Mouse (Mus musculus) heart, embryonic 14.5 days (tissue): ENCODE measurements around the gene Cela1. TPM values are rescaled to one million over a fixed set of nuclear protein-coding genes. Genes with fewer than 3 reads are reported as not detected.

Experiments
- ATAC-seq: fragments of 200-750 bp; cut with Nextera tagmentation; 2 replicates; pipeline ENCODE4 v1.8.0; 2017; ENCODE audit warnings: low read depth, moderate TSS enrichment; ENCODE audit not compliant: insufficient number of reproducible peaks, insufficient read depth, low FRiP score
- H3K27ac ChIP-seq, 2 experiments: fragments of 200-500 bp in 1 of 2; fragments of 300-500 bp in 1 of 2; sonication (generic) in 1 of 2; replicated peaks in 1 of 2; 2 replicates each; pipeline ENCODE4 v1.5.1; 2012 to 2014; ENCODE audit warnings: low read depth in 2 of 2, low read length in 2 of 2, control low read depth in 1 of 2, mild to moderate bottlenecking in 1 of 2, mixed read lengths in 1 of 2; ENCODE audit not compliant: control insufficient read depth in 1 of 2, insufficient read depth in 1 of 2
- H3K27me3 ChIP-seq: fragments of 300-500 bp; sonication (generic); 2 replicates; pipeline ENCODE4 v1.6.1; 2014; ENCODE audit warnings: mild to moderate bottlenecking, low read length, control low read depth; ENCODE audit not compliant: control insufficient read depth, insufficient read depth
- H3K36me3 ChIP-seq: fragments of 300-500 bp; sonication (generic); 2 replicates; pipeline ENCODE4 v1.6.1; 2014; ENCODE audit warnings: mild to moderate bottlenecking, control low read depth, low read length, mixed read lengths; ENCODE audit not compliant: control insufficient read depth, insufficient read depth
- H3K4me1 ChIP-seq, 2 experiments: fragments of 200-500 bp in 1 of 2; fragments of 300-500 bp in 1 of 2; sonication (generic) in 1 of 2; 2 replicates each; pipeline ENCODE4 v1.6.1; 2012 to 2014; ENCODE audit warnings: low read length in 2 of 2, control low read depth in 1 of 2, mixed read lengths in 1 of 2; ENCODE audit not compliant: control insufficient read depth in 2 of 2, insufficient read depth in 2 of 2
- H3K4me2 ChIP-seq: fragments of 300-500 bp; sonication (generic); 2 replicates; pipeline ENCODE4 v1.6.1; 2014; ENCODE audit warnings: mild to moderate bottlenecking, low read length
- H3K4me3 ChIP-seq, 2 experiments: fragments of 200-500 bp in 1 of 2; fragments of 300-500 bp in 1 of 2; sonication (generic) in 1 of 2; 2 replicates each; pipeline ENCODE4 v1.5.1; 2012 to 2014; ENCODE audit warnings: low read length in 2 of 2, mild to moderate bottlenecking in 2 of 2, control low read depth in 1 of 2, low read depth in 1 of 2, moderate library complexity in 1 of 2; ENCODE audit not compliant: control insufficient read depth in 1 of 2, insufficient read depth in 1 of 2
- H3K9ac ChIP-seq: fragments of 300-500 bp; sonication (generic); 2 replicates; pipeline ENCODE4 v1.6.1; 2014; ENCODE audit warnings: mild to moderate bottlenecking, low read length
- H3K9me3 ChIP-seq: fragments of 300-500 bp; sonication (generic); 2 replicates; pipeline ENCODE4 v1.6.1; 2016; ENCODE audit warnings: low read length, control low read depth; ENCODE audit not compliant: control insufficient read depth
- WGBS: fragments of 180-500 bp; shearing (Covaris S2); extraction: QIAGEN DNeasy Blood & Tissue Kit; methylation state at CpG from one replicate; pipeline ENCODE4 v1.1.7; 2014; 5-methylcytosine and 5-hydroxymethylcytosine counted together
- polyA plus RNA-seq: library from polyadenylated mRNA; unstranded; fragments of >200 nt; fragmentation: Nextera tagmentation; extraction: Ambion mirVana; gene quantifications from 2 replicates; pipeline ENCODE4 v1.2.1, GENCODE M21; 2014

The Cela1 gene
- polyA plus RNA-seq, 1 experiment from 2014 or later: 1.1 TPM

DNA sequence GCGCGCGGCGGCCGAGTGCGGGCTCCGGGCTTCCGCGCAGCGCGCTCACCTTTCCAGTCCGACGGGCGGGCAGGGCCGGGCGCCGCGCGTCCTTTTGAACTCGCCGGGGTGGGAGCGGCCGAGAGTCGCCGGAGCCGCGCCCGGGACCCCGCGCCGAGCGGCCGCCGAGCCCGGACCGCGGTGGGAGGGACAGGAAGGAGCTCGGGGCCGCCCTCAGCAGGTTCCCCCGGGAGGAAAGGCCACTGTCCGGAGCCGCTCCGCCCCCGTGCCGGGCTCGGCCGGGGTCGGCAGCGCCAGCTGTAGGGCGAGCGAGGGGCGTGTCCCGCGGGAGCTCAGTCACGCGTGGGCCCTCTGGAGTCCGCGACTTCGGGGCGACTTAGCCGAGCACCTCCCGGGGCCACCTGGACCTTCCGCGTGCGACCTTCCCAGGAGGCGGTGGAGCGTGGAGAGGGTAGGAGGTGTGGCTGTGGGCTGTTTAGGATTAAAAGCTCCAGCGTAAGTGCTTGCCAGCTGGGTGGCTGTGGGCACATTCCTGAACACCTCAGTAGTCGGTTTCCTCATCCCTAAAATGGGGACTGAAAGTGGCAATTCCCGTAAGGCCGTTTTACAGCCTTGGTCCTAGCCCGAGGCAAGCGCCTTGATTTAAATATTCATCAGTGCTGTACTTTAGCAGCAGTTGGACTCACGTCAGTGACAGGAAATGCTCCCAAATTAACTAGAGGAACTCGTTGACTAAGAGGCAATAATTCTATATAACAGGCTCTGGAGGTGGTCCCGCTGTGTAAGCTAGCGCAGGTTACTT is 50.8 kb downstream of the Cela1 start, which contains the start of gene Smagp:
Smagp (minus strand) TSS at position 241 of the 802 bp plus-strand sequence.
- no peak for ATAC-seq
- H3K9ac ChIP-seq: peak within 1 kb of the TSS; percentile 75
- under 1% methylated on average over 54 of the region's 77 CpGs for WGBS
- H3K4me1 ChIP-seq: peaks cover 14 to 25% of the 10 kb centered on the region in 2 experiments
- no peaks in the 10 kb centered on the region for H3K36me3 ChIP-seq
- peaks cover 25% of the 10 kb centered on the region for H3K27me3 ChIP-seq
- peak within 1 kb of the TSS; percentile 97 for H3K4me2 ChIP-seq
- no peaks in the 10 kb centered on the region for H3K9me3 ChIP-seq
- H3K27ac ChIP-seq: 0 out of 4 replicates have a peak within 1 kb of the TSS, but pooled peaks of 1 of the 2 experiments have one; percentile 16
- H3K4me3 ChIP-seq: peak within 1 kb of the TSS; percentile 67

DNA sequence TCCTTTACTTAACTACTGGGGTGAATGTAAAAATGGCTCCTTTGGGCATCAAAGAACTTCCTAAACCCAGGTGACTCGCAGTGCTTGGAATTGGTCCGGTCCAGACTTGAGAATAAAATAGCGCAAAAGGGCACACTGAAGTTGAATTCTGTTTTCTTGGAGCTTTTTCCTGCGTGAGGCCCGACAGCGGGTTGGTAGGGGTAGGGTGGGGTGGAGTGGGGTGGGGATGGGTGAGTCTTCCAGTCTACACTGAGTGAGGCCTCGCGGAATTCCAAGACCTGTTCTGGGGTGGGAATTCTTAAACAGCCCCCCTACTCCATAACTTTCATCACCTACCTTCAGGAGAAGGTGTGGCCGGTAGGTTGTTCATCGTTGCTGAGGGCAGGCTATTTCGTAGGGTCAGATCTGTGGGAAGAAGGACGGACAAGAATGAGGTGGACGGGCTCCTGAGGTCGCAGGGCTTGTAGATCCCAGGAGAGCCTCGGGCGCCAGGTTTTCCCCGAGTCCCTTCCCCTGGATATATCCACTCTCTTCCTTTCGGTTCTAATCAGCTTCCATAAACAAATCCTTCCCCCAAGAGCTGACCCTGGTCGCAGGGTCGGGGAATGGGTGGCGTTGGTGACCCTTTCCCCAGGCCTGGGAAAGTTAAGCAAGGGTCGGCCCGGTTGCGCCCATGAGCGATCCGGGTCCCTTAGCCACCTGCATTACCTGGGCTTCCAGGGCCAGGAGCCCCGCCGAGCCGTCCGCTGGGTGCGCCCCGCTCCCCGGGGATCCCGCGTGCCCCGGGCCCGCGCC is 51.7 kb downstream of the Cela1 start:
- Histone ChIP-seq H3K4me3 (peak overlapping the region; percentile 67), H3K9ac (peak overlapping the region; percentile 75), H3K36me3 (no peaks in the 10 kb centered on the region), H3K27me3 (peaks cover 25% of the 10 kb centered on the region), H3K4me1 (peaks cover 9 to 25% of the 10 kb centered on the region in 2 experiments), H3K27ac (0 out of 4 replicates have a peak overlapping the region, but pooled peaks of 1 of the 2 experiments have one; percentile 16), H3K9me3 (no peaks in the 10 kb centered on the region), H3K4me2 (peak overlapping the region; percentile 97)
- WGBS: 3% methylated on average over 38 of the region's 38 CpGs
- ATAC-seq: no peak

DNA sequence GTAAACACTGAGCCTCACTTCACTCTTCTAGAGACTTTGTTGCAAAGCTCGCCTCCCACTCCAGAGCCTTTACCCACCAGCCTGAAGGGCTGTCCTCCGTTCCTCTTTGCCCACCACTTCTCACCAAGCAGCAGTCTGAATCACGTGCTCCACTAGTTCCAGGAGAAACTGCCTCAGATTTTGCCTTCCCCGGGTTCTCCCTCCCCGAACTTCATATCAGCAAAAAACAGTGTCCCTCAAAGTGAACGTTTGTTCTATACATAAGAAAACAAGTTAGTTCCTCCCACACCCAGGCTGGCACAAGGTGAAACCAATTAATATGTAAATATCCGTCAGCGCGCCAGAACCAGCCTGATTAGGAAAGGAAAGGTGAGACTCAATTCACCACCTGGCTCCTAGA is 52.5 kb downstream of the Cela1 start:
- 12% methylated on average over 9 of the region's 9 CpGs for WGBS
- no peak for ATAC-seq
- Histone ChIP-seq H3K27ac (no peak overlapping the region), H3K4me3 (peak overlapping the region in 1 of 2 experiments; percentile 67; a peak in 1 of 4 replicates), H3K4me1 (peaks cover 6 to 18% of the 10 kb centered on the region in 2 experiments), H3K27me3 (peaks cover 25% of the 10 kb centered on the region), H3K36me3 (no peaks in the 10 kb centered on the region), H3K9ac (no peak overlapping the region), H3K4me2 (peak overlapping the region; percentile 97), H3K9me3 (no peaks in the 10 kb centered on the region)

DNA sequence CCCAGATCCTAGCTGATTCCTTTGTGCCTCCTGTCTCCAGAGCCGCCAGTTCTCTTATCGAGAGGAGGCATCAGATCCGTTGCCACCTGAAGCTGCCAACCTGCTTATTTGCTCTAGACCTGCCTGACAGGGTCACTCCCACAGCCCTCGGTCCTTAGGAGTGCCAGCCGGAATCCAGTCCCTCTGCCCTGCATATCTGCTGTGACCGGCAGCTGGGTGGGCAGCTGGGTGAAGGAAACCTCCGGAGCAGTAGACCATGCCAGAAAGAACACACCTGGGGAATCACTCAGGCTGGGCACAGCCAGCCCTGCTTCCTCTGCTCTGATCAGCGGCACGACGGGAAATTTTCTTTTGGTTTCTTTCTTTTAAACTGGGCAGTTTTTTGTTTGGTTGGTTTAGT is 54.4 kb downstream of the Cela1 start:
- H3K27ac ChIP-seq: no peak overlapping the region
- no peak for ATAC-seq
- H3K27me3 ChIP-seq: peaks cover 25% of the 10 kb centered on the region
- H3K9me3 ChIP-seq: no peaks in the 10 kb centered on the region
- H3K4me2 ChIP-seq: no peak overlapping the region
- peaks cover 6 to 19% of the 10 kb centered on the region in 2 experiments for H3K4me1 ChIP-seq
- no peak overlapping the region for H3K9ac ChIP-seq
- 80% methylated on average over 10 of the region's 10 CpGs for WGBS
- H3K36me3 ChIP-seq: no peaks in the 10 kb centered on the region
- H3K4me3 ChIP-seq: no peak overlapping the region

DNA sequence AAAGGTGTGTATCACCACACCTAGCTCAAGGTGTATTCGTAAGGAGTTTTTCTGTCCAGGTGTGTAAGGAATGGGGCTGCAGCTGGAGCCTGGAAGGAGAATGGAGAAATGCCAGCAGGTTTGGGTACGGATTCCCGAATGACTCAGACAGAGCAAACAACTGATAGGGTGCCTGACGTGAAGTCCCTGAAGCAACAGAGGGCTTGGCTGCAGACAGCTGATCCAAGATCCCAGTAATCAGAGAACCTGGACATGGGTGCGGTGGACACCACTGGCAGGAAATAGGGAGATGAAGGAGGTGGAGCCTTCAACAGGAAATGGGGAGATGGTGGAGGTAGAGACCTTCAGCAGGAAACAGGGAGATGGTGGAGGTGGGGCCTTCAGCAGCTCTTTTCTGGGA is 55.4 kb downstream of the Cela1 start:
- no peak for ATAC-seq
- WGBS: 63% methylated on average over 5 of the region's 5 CpGs
- H3K4me2 ChIP-seq: no peak overlapping the region
- no peaks in the 10 kb centered on the region for H3K36me3 ChIP-seq
- no peak overlapping the region for H3K4me3 ChIP-seq
- H3K9me3 ChIP-seq: no peaks in the 10 kb centered on the region
- no peak overlapping the region for H3K9ac ChIP-seq
- peaks cover 13 to 26% of the 10 kb centered on the region in 2 experiments for H3K4me1 ChIP-seq
- H3K27me3 ChIP-seq: peaks cover 25% of the 10 kb centered on the region
- H3K27ac ChIP-seq: no peak overlapping the region

DNA sequence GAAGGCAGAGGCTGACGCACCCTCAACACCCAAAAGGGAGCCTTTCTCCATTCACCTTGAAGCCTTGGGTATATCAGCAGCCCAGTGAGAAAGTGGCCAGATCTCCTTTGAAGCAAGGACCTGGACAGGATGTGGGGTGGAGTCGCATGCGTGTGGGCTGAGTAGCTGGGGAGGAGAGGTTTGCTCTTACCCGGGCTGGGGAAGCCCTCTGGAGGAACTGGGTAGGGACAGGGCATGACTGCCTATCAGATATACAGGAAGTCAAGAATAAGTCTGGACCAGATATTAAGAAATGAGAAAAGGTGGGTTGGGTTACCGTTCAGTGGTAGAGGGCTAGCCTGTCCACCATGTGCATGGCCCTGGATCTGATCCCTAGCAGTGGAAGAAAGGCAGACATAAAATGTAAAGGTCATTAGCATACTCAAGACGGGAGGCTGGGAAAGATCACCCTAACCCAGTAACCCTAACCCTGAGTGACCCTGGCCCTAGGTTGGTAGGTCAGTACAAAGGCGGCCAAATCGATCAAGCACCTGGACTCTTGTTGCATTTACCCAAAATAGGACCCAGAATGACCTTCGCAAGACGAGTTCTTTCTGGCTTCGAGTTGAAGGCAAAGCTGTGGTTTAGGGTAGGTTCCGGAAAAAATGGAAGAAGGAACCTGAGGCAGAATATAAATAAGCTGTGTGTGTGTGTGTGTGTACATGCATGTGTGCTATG is 56.1 kb downstream of the Cela1 start:
- Histone ChIP-seq H3K36me3 (no peaks in the 10 kb centered on the region), H3K4me3 (no peak overlapping the region), H3K27ac (no peak overlapping the region), H3K9ac (no peak overlapping the region), H3K4me1 (peaks cover 10 to 20% of the 10 kb centered on the region in 2 experiments; a peak in 3 of 4 replicates), H3K9me3 (no peaks in the 10 kb centered on the region), H3K27me3 (peaks cover 18% of the 10 kb centered on the region), H3K4me2 (no peak overlapping the region)
- WGBS: 76% methylated on average over 12 of the region's 12 CpGs
- no peak for ATAC-seq

DNA sequence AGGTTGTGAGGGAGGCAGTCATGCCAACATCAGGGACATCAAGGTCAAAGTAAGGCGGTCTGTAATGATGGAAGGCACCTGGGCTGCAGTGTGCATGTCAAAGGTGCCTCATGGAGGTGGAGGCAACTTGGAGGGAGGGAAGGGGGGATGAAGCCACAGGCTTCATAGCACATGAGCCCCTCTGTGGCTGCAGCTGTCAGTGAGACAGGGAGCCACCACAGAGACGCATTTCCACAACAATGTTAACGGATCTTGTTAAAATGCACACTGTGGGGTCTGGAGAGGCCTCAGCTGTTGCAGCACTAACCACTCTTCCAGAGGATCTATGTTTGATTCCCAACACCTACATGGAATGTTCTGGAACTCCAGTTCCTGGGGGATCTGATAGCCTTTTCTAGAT is 57.6 kb downstream of the Cela1 start:
- Histone ChIP-seq H3K27me3 (peaks cover 4% of the 10 kb centered on the region; the same call in 1 of the 2 replicates), H3K4me1 (peaks cover 10 to 11% of the 10 kb centered on the region in 2 experiments; a peak in 3 of 4 replicates), H3K4me2 (no peak overlapping the region), H3K27ac (no peak overlapping the region), H3K4me3 (no peak overlapping the region), H3K9me3 (no peaks in the 10 kb centered on the region), H3K36me3 (no peaks in the 10 kb centered on the region), H3K9ac (no peak overlapping the region)
- WGBS: 73% methylated on average over 3 of the region's 3 CpGs
- ATAC-seq: no peak
